8 mouse cellular contexts compared by ENCODE assay signal in genomic region chr9:70847627-70848051, GRCm38 (mm10).
DNase-seq lines count a peak whose midpoint lies in the region; ATAC-seq and TF ChIP-seq lines count a peak whose summit lies in the region.

No protein-coding gene starts in this region.

- no peak for TF ChIP-seq CTCF in hindbrain, postnatal 0 days (IDR thresholded peaks at IDR 0.05; ENCODE audit: low read depth)

- H3K4me1 ChIP-seq in neural tube, embryonic 13.5 days (replicated peaks): peaks cover 17% of the 10 kb centered on the region; the same call in 1 of the 2 replicates
- H3K4me1 ChIP-seq in erythroblast, embryonic 14.5 days (ENCODE audit: control insufficient read depth): peaks cover 72% of the 10 kb centered on the region
- peaks cover 4% of the 10 kb centered on the region; the same call in 1 of the 2 replicates for H3K4me1 ChIP-seq in hindbrain, postnatal 0 days (ENCODE audit: insufficient read depth, low read length)

- H3K9ac ChIP-seq in neural tube, embryonic 13.5 days: 0 out of 2 replicates have a peak overlapping the region, but pooled peaks have one; percentile 3
- no peak overlapping the region for H3K9ac ChIP-seq in hindbrain, postnatal 0 days (replicated peaks; ENCODE audit: low read length)

- 40% methylated on average over 8 of the region's 8 CpGs for WGBS in neural tube, embryonic 13.5 days
- 43% methylated on average over 8 of the region's 8 CpGs for WGBS in hindbrain, postnatal 0 days
- 25% methylated on average over 8 of the region's 8 CpGs for WGBS in macrophage (ENCODE audit: missing documents)

- DNase-seq in neural tube, embryonic 10.5 days (ENCODE audit: extremely low spot score, low spot score): no peak
- DNase-seq in hindbrain, postnatal 0 days (ENCODE audit: low spot score): peak; percentile 25
- no peak for DNase-seq in adrenal gland, postnatal 25 days
- DNase-seq in c-Kit-positive CD71-positive TER-119-positive erythroid progenitor cells, embryonic 14.5 days (ENCODE audit: low spot score): no peak
- DNase-seq in frontal cortex, postnatal 36 days (ENCODE audit: low spot score in 2 of 2): no peak

- H3K9me3 ChIP-seq in neural tube, embryonic 13.5 days: no peaks in the 10 kb centered on the region
- H3K9me3 ChIP-seq in erythroblast, embryonic 14.5 days (ENCODE audit: control insufficient read depth, low read length): peaks cover 4% of the 10 kb centered on the region
- H3K9me3 ChIP-seq in hindbrain, postnatal 0 days (ENCODE audit: low read length): no peaks in the 10 kb centered on the region

- H3K36me3 ChIP-seq in neural tube, embryonic 13.5 days: no peaks in the 10 kb centered on the region
- H3K36me3 ChIP-seq in erythroblast, embryonic 14.5 days (ENCODE audit: control insufficient read depth): peaks cover 8% of the 10 kb centered on the region
- no peaks in the 10 kb centered on the region for H3K36me3 ChIP-seq in hindbrain, postnatal 0 days (ENCODE audit: insufficient read depth, low read length)
- H3K36me3 ChIP-seq in macrophage (ENCODE audit: inconsistent target): no peaks in the 10 kb centered on the region

- H3K27ac ChIP-seq in neural tube, embryonic 13.5 days (replicated peaks): peak overlapping the region; percentile 23; the same call in 1 of the 2 replicates
- peak overlapping the region; percentile 38; the same call in 1 of the 2 replicates for H3K27ac ChIP-seq in hindbrain, postnatal 0 days
- H3K27ac ChIP-seq in macrophage: peak overlapping the region; percentile 51

- no peaks in the 10 kb centered on the region for H3K79me2 ChIP-seq in macrophage (ENCODE audit: inconsistent target)

- no peaks in the 10 kb centered on the region for H3K27me3 ChIP-seq in neural tube, embryonic 13.5 days
- H3K27me3 ChIP-seq in erythroblast, embryonic 14.5 days (ENCODE audit: control insufficient read depth): no peaks in the 10 kb centered on the region
- H3K27me3 ChIP-seq in hindbrain, postnatal 0 days (ENCODE audit: insufficient read depth, low read length): no peaks in the 10 kb centered on the region

- H3K4me3 ChIP-seq in neural tube, embryonic 13.5 days: no peak overlapping the region
- peak overlapping the region; percentile 61 for H3K4me3 ChIP-seq in erythroblast, embryonic 14.5 days (replicated peaks)
- no peak overlapping the region for H3K4me3 ChIP-seq in hindbrain, postnatal 0 days (ENCODE audit: low read length)
- H3K4me3 ChIP-seq in macrophage (ENCODE audit: inconsistent target): peak overlapping the region; percentile 0; the same call in 1 of the 2 replicates

- peak overlapping the region; percentile 16; the same call in 1 of the 2 replicates for H3K4me2 ChIP-seq in neural tube, embryonic 13.5 days
- peak overlapping the region; percentile 14 for H3K4me2 ChIP-seq in hindbrain, postnatal 0 days (ENCODE audit: low read depth, low read length)

- ATAC-seq in neural tube, embryonic 13.5 days (ENCODE audit: low read depth): no peak
- no peak for ATAC-seq in hindbrain, postnatal 0 days

Comparison
In these comparisons a context has a peak if more than half of its experiments do, and no peak if none do; other contexts are left out.
1. H3K4me3 ChIP-seq: peak in erythroblast, embryonic 14.5 days (single experiment) and macrophage (single experiment); none in neural tube, embryonic 13.5 days (single experiment) and hindbrain, postnatal 0 days (single experiment).
2. Peak in every context shown above with its lines, with median percentiles within 50 percentile points of each other: H3K27ac ChIP-seq.